In genomic region chr19:32159168-32159567, GRCm38 (mm10) we compare ENCODE assay signal across 28 mouse cellular contexts.
"Had no signal": no experiment of that assay in that cellular context is flagged by ENCODE, and none has a peak within 500 bp of the region (broad histone marks: within the 10 kb centered on the region; RNA-seq: fewer than 3 reads in every experiment).

No protein-coding gene starts in this region.

- H3K4me3 ChIP-seq: embryonic facial prominence, embryonic 10.5 days; embryonic facial prominence, embryonic 12.5 days; embryonic facial prominence, embryonic 13.5 days; embryonic facial prominence, embryonic 15.5 days; erythroblast, embryonic 14.5 days; forebrain, embryonic 10.5 days; forebrain, embryonic 12.5 days; forebrain, embryonic 13.5 days; forebrain, embryonic 15.5 days; gastrocnemius, adult 2 months had no signal

- H3K9ac ChIP-seq: embryonic facial prominence, embryonic 12.5 days; embryonic facial prominence, embryonic 13.5 days; embryonic facial prominence, embryonic 15.5 days; forebrain, embryonic 12.5 days; forebrain, embryonic 13.5 days; forebrain, embryonic 15.5 days; forebrain, postnatal 0 days had no signal

- H3K9me3 ChIP-seq: embryonic facial prominence, embryonic 10.5 days; embryonic facial prominence, embryonic 12.5 days; embryonic facial prominence, embryonic 13.5 days; embryonic facial prominence, embryonic 15.5 days; forebrain, embryonic 10.5 days; forebrain, embryonic 12.5 days; forebrain, embryonic 13.5 days; forebrain, embryonic 15.5 days had no signal

- H3K27ac ChIP-seq: embryonic facial prominence, embryonic 10.5 days; embryonic facial prominence, embryonic 12.5 days; embryonic facial prominence, embryonic 13.5 days; embryonic facial prominence, embryonic 15.5 days; forebrain, embryonic 10.5 days; forebrain, embryonic 12.5 days; forebrain, embryonic 13.5 days; forebrain, embryonic 15.5 days had no signal

- H3K4me2 ChIP-seq: embryonic facial prominence, embryonic 12.5 days; embryonic facial prominence, embryonic 13.5 days; embryonic facial prominence, embryonic 15.5 days; forebrain, embryonic 12.5 days; forebrain, embryonic 13.5 days; forebrain, embryonic 15.5 days had no signal

- H3K4me1 ChIP-seq: embryonic facial prominence, embryonic 10.5 days; embryonic facial prominence, embryonic 12.5 days; forebrain, embryonic 10.5 days; forebrain, embryonic 12.5 days; forebrain, embryonic 13.5 days; forebrain, embryonic 15.5 days had no signal

- ATAC-seq: forebrain, embryonic 13.5 days; forebrain, embryonic 14.5 days; forebrain, embryonic 15.5 days; forebrain, embryonic 16.5 days; forebrain, postnatal 0 days had no signal

- H3K27me3 ChIP-seq: embryonic facial prominence, embryonic 12.5 days; embryonic facial prominence, embryonic 13.5 days; embryonic facial prominence, embryonic 15.5 days; forebrain, embryonic 12.5 days; forebrain, embryonic 13.5 days; forebrain, embryonic 15.5 days had no signal

- DNase-seq: cerebellum, adult 18-20 months; cerebellum, adult 2 months; cerebellum, adult 8-10 months; cerebellum, adult 9-10 months; cerebellum, adult 9-11 months; cerebellum, postnatal 10 days; cerebellum, postnatal 14 days; cerebellum, postnatal 25 days; cerebellum, postnatal 36 days; embryo, embryonic 11 days; forebrain, postnatal 0 days; gastrocnemius, adult 2 months; gastrocnemius, postnatal 10 days; gastrocnemius, postnatal 14 days; gastrocnemius, postnatal 25 days; gastrocnemius, postnatal 36 days; heart, adult 11 months had no signal

- H3K36me3 ChIP-seq: forebrain, embryonic 12.5 days; forebrain, embryonic 15.5 days had no signal
